Mouse (Mus musculus) megakaryocyte, adult 5-6 weeks (primary cell): ENCODE measurements at regions not wholly inside any gene's neighbourhood (a gene's known extent, or its start where the extent isn't known, plus 50 kb on each side); places are given as distances from the start of the nearest gene placed in this dataset.
A peak's percentile ranks its signal among the peaks of the same experiment; 100 is the strongest.

Experiments used
- ATAC-seq: 2 replicates; pipeline ENCODE4 v1.8.0; 2016; ENCODE audit warnings: mild to moderate bottlenecking, inconsistent platforms; ENCODE audit not compliant: poor library complexity, severe bottlenecking

GRCm38 (mm10) chr8:10870423-10871055 lies 137.7 kb downstream of the Irs2 start:
- no peak for ATAC-seq

- ATAC-seq, result no peak
Observed at GRCm38 (mm10) chr8:10869866-10870265, 138.4 kb downstream of the Irs2 start.

DNA sequence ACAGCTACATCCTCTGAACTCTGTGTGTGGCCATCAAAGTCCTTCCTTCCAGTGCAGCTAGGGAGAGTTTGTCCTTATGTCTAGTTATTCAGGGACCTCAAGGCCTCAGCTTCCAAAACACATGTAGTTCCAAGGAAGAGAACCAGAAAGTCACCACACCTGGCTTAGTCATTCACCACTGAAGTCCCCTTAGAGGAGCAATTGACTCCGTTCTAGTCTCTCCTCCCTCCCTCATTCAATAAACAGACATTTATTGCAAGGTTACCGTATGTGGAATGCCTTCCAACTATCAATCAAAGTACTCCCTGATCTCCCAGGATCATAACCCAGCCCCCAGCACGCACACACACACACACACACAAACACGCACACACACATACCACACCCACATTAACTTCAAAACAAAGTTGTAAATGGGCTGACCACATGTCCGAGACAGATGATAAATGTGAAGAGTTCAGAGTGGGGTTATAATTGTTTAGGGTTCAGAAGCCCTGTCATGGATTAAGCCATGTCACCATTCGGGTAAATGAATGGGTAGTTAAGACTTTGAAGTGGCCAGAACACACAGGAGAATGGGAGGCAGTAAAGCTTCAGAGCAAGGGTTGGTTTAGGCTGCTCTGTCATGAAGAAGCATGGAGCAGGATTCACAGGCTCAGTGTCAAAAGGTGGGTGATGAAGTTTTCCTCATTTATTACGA lies 141.4 kb downstream of the Irs2 start:
- no peak for ATAC-seq

DNA sequence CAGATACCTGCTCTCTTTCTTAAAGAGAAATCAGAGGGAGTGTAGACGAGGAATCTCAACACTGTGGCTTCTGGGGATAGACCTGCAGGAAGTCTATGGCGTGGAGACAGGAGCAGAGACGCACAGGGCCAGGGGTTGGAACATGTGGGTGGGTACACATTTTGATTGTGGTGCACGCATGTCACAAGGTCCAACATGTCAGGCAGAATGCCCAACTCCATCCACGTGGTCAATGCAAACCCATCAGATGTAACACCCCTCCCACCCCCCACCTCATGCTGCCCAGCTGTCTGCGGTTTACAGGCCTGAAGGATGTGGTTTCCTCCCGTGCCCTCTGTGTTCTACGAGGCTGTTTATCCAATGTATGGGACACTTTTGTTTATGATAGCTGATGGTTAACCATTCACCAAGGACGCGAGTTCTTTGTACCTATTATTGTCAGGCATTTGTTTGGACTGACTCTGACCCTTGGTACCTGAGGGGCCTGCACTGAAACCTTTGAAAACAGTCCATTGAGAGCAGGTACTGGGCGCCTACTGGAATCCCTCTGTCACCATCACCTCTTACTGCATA lies 142.2 kb downstream of the Irs2 start:
- ATAC-seq, result peak; percentile 54

DNA sequence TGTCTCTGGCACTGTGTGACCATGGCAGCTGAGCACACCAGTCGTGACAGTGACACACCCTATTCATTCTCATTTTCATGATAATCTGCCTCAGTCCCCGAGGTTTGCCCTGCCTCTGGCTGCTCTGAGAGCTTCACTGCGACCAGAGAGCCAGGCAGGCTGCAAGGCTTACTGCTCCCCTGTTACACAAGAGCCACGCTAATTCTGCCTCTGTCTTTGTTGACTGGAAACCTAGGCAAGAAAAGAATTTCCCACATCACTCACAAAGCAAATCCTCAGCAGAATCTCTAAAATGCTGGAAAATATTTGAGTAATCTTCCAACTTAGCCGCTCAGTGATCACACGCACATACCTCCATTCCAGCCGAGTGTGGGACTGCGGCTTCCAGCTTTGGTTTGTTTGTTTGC lies 142.8 kb downstream of the Irs2 start:
- ATAC-seq, result no peak

- no peak for ATAC-seq
Observed at GRCm38 (mm10) chr8:10862442-10862841, 145.8 kb downstream of the Irs2 start.

- ATAC-seq, result no peak
Observed at GRCm38 (mm10) chr8:10860810-10861209, 147.4 kb downstream of the Irs2 start.

- ATAC-seq, result peak; percentile 96
Observed at GRCm38 (mm10) chr8:10857874-10858273, 150.4 kb downstream of the Irs2 start.

- ATAC-seq, result no peak
Observed at GRCm38 (mm10) chr8:10856996-10857720, 151.1 kb downstream of the Irs2 start.

- no peak for ATAC-seq
Observed at GRCm38 (mm10) chr8:10855696-10856095, 152.6 kb downstream of the Irs2 start.

DNA sequence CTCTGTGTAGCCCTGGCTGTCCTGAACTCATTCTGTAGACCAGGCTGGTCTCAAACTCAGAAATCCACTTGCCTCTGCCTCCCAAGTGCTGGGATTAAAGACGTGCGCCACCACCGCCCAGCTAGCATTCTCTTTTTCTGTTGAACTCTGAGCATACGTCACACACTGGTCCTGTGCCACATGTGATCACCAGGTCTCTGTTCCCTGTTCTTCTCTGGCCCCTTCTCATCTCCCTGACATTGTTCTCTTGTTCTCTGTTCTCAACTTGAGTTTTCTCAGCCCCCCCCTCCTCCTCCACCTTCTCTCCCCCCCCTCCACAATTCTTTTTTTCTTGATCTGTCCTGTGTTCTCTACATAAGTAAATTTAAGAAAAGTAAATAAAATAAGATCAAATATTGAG lies 153.1 kb downstream of the Irs2 start:
- ATAC-seq, result no peak

DNA sequence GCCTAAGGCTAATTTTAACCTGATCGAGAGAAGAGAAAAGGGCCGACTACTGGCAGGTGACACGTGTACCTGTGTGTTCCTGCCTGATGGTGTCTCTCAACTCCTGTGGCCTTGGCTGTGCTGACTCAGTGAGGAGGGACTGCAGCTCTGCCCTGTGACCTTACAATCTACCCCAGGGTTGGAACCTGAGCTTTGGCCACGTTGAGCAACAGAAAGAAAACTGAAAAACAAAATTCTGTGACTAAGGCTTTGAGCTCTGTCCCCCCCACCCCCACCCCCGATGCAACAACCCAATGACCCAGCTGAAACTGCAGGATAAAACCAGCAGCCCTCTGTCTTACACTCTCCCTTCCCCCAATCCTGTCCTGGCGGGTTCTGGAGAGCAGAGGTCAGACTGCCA lies 153.7 kb downstream of the Irs2 start:
- no peak for ATAC-seq

DNA sequence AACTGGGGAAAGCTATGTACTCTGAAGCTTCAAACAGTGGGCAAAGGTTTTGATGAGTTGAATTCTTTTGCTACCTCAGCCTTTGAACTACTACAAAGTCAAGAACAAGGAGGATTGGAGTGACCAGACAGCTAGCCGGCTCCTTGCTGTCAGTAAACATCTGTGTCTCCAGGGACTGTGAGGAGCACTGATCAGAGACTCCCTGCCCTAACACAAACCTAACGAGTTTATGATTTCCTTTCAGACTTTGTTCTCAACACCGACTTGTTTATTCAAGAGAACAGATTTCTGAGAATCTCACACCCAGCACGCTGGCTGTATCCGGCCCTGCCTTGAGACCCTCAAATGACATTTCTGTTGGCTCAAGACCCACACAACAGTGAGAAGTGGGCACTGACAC lies 154.4 kb downstream of the Irs2 start:
- ATAC-seq, result no peak

DNA sequence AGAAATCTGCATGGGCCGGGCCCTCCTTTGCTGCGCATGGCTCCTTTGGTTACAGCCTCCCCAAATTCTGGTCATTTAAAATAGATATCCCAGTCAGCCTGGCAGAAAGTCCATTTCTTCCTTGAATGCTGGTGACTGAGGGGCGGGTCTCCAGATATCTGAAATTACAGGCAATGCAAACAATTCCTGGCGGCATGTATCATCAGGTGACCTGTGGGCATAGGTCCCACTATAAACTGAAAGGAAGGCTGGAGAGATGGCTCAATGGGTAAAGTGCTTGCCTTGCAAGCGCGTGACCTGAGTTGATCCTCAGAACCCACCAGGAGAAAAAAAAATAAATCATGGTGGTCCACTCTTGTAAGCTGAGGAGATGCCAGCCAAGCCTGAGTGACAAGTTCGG lies 158.3 kb downstream of the Irs2 start:
- ATAC-seq, result no peak

DNA sequence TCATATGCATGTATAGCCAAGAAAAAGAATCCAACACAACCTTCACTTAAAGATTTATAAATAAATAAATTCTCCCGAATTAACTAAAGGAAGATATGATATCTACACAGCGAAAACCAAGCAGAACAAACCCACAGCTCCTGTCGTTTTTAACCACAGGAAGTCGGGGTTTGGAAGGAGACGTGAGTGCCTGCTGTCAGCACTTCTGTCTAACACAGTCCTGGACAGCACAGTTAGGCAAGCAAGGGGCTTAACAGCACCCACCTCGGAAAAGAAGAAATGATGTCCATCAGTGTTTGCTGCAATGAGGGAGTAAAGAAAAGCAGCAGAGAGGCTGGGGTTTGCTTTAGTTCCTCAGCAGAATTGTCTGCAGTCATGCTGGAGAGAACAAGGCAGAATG lies 162.7 kb downstream of the Irs2 start:
- ATAC-seq, result peak; percentile 26; the same call in 1 of the 2 replicates

GRCm38 (mm10) chr8:10840853-10841531 lies 167.3 kb downstream of the Irs2 start:
- ATAC-seq, result peak; percentile 72

DNA sequence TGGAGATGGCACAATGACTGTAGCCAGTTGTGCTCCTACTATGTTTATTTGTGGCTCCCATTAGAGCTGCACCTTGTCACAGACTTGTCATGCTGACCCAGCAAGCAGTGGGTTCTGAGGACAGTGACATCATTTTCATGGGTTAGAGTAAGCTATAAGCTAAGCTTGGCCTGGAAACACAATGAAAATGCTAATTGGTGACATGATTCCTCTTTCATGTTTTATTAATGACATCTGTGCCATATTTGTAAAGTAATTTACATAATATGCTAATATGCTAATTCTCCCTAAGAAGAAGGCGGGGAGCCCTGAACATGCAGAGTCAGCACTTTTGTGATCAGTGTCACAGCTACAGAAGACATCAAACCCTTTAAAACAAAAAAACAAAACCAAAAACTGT lies 168.2 kb downstream of the Irs2 start:
- no peak for ATAC-seq

DNA sequence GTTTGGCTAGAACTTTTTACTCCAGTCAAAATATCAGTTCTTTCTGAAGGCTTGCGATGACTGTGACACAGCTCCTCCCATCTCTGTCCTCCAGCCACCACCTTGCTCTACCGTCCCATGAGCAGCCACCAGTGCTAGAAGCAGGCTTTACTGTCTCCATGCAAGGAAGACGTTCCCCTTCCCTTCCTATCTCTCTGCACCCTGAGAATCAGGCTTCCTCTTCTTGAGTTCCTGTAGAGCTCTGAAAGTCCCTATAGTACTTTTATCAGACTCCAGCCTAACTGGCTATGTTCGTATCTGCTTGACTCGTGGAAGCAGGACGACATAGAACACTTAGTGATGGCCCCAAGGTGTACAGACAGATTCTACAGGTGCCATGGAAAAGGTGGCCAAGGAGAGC lies 173.2 kb downstream of the Irs2 start:
- no peak for ATAC-seq

DNA sequence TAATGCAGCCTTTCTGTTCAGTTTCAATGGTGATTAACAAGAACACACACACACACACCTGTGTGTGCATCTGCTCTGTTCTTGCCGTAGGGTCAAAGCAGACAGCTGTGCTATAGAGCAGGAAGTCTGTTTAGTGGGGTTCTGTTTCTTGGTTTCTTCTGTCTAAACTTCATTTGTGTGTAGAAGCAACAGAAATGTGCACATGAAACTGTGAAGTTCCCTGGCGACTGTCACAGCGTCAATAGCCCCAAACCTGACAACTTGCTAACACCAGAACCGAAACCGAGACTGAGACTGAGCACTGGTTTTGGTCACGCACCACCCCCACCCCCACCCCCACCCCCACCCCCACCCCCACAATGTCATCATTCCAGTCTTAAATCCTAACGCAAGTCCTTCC lies 176.4 kb downstream of the Irs2 start:
- ATAC-seq, result peak; percentile 20; the same call in 1 of the 2 replicates

- peak; percentile 60 for ATAC-seq
Observed at GRCm38 (mm10) chr8:10831277-10831676, 177.0 kb downstream of the Irs2 start.

GRCm38 (mm10) chr8:10830835-10831234 lies 177.4 kb downstream of the Irs2 start:
- ATAC-seq, result peak; percentile 76
